Mouse (Mus musculus) c-Kit-positive CD71-positive TER-119-positive erythroid progenitor cells, embryonic 14.5 days (primary cell): ENCODE results near the gene Crocc2.
A peak's percentile ranks its signal among the peaks of the same experiment; 100 is the strongest.
"Not testable (repeated sequence)": the region's sequence is repeated elsewhere in the genome, so short reads cannot be mapped to it uniquely, and the experiment has no call there.

Experiments used
- DNase-seq: peaks from one replicate; pipeline ENCODE4 v3.0.0-alpha.2; 2013; ENCODE audit warnings: low spot score

The Crocc2 gene

GRCm38 (mm10) chr1:93162588-93162987, 5.9 kb upstream of the Crocc2 start:
- no peak for DNase-seq

GRCm38 (mm10) chr1:93165447-93165846, 3.1 kb upstream of the Crocc2 start:
- DNase-seq: no peak

GRCm38 (mm10) chr1:93166346-93167079, 2.0 kb upstream of the Crocc2 start:
- no peak for DNase-seq

GRCm38 (mm10) chr1:93173665-93174064, 5.1 kb downstream of the Crocc2 start:
- no peak for DNase-seq

- DNase-seq: peak; percentile 64
Observed at GRCm38 (mm10) chr1:93174399-93174798, 5.9 kb downstream of the Crocc2 start.

GRCm38 (mm10) chr1:93175849-93176248, 7.3 kb downstream of the Crocc2 start:
- no peak for DNase-seq

GRCm38 (mm10) chr1:93176525-93177332, 8.2 kb downstream of the Crocc2 start:
- DNase-seq: no peak

GRCm38 (mm10) chr1:93182281-93182680, 13.8 kb downstream of the Crocc2 start:
- DNase-seq: no peak

GRCm38 (mm10) chr1:93184071-93184828, 15.7 kb downstream of the Crocc2 start:
- no peak for DNase-seq

- no peak for DNase-seq
Observed at GRCm38 (mm10) chr1:93190726-93191305, 22.3 kb downstream of the Crocc2 start.

GRCm38 (mm10) chr1:93194961-93195360, 26.4 kb downstream of the Crocc2 start:
- no peak for DNase-seq

- not testable (repeated sequence) for DNase-seq
Observed at GRCm38 (mm10) chr1:93197454-93197853, 28.9 kb downstream of the Crocc2 start.

GRCm38 (mm10) chr1:93197916-93198315, 29.4 kb downstream of the Crocc2 start:
- DNase-seq: no peak

- DNase-seq: no peak
Observed at GRCm38 (mm10) chr1:93206277-93206970, 37.9 kb downstream of the Crocc2 start.

GRCm38 (mm10) chr1:93207536-93208064, 39.1 kb downstream of the Crocc2 start:
- DNase-seq: no peak

GRCm38 (mm10) chr1:93210213-93210641, 41.7 kb downstream of the Crocc2 start:
- no peak for DNase-seq

GRCm38 (mm10) chr1:93211019-93211418, 42.5 kb downstream of the Crocc2 start:
- DNase-seq: no peak

GRCm38 (mm10) chr1:93211549-93212220, 43.2 kb downstream of the Crocc2 start:
- DNase-seq: no peak

- DNase-seq: no peak
Observed at GRCm38 (mm10) chr1:93212441-93212840, 43.9 kb downstream of the Crocc2 start.

GRCm38 (mm10) chr1:93214612-93215011, 46.1 kb downstream of the Crocc2 start:
- no peak for DNase-seq
